Mouse (Mus musculus): ENCODE measurements around the gene Lemd2. TPM values are rescaled to one million over a fixed set of nuclear protein-coding genes. Genes with fewer than 3 reads are reported as not detected.
A peak's percentile ranks its signal among the peaks of the same experiment; 100 is the strongest.

Lemd2 gene
- total RNA-seq, 2 experiments from 2014 or later = 42.5 to 51.3 TPM

- no peak for DNase-seq
Measured at GRCm38 (mm10) chr17:27227258-27227657, 23.0 kb upstream of the Lemd2 start.

- DNase-seq = no peak
Measured at GRCm38 (mm10) chr17:27226701-27227100, 22.4 kb upstream of the Lemd2 start.

- no peak for DNase-seq
Measured at GRCm38 (mm10) chr17:27225801-27226200, 21.5 kb upstream of the Lemd2 start.

- DNase-seq = no peak
Measured at GRCm38 (mm10) chr17:27223821-27224220, 19.6 kb upstream of the Lemd2 start.

- DNase-seq = no peak
Measured at GRCm38 (mm10) chr17:27221562-27221961, 17.3 kb upstream of the Lemd2 start.

GRCm38 (mm10) chr17:27218916-27219315 is 14.6 kb upstream of the Lemd2 start:
- no peak for DNase-seq

GRCm38 (mm10) chr17:27218364-27218763 is 14.1 kb upstream of the Lemd2 start:
- DNase-seq = no peak

GRCm38 (mm10) chr17:27212768-27213525 is 8.7 kb upstream of the Lemd2 start:
- peak; percentile 86 for DNase-seq

GRCm38 (mm10) chr17:27212006-27212405 is 7.7 kb upstream of the Lemd2 start:
- DNase-seq = no peak

- peak; percentile 58 for DNase-seq
Measured at GRCm38 (mm10) chr17:27207113-27207707, 2.9 kb upstream of the Lemd2 start.

GRCm38 (mm10) chr17:27203358-27204074 is 753 bp downstream of the Lemd2 start:
- DNase-seq = peak; percentile 59

GRCm38 (mm10) chr17:27202919-27203357 is 1.3 kb downstream of the Lemd2 start:
- DNase-seq = no peak

GRCm38 (mm10) chr17:27201981-27202380 is 2.3 kb downstream of the Lemd2 start:
- DNase-seq = no peak

- peak; percentile 38 for DNase-seq
Measured at GRCm38 (mm10) chr17:27200801-27201200, 3.5 kb downstream of the Lemd2 start.

- no peak for DNase-seq
Measured at GRCm38 (mm10) chr17:27199864-27200263, 4.4 kb downstream of the Lemd2 start.

GRCm38 (mm10) chr17:27199205-27199604 is 5.1 kb downstream of the Lemd2 start:
- DNase-seq = no peak

- no peak for DNase-seq
Measured at GRCm38 (mm10) chr17:27196206-27196605, 8.1 kb downstream of the Lemd2 start.

GRCm38 (mm10) chr17:27194258-27195185 is 9.7 kb downstream of the Lemd2 start:
- DNase-seq = peak; percentile 35

GRCm38 (mm10) chr17:27191804-27192203 is 12.5 kb downstream of the Lemd2 start:
- DNase-seq = no peak

GRCm38 (mm10) chr17:27191189-27191588 is 13.1 kb downstream of the Lemd2 start:
- DNase-seq = no peak

- DNase-seq = peak; percentile 74
Measured at GRCm38 (mm10) chr17:27189640-27190216, 14.5 kb downstream of the Lemd2 start.

GRCm38 (mm10) chr17:27188883-27189282 is 15.4 kb downstream of the Lemd2 start:
- DNase-seq = no peak

Measured in adrenal gland, postnatal 10 days (tissue).